Mouse (Mus musculus): ENCODE data around the gene Bmpr1b.

Bmpr1b gene

DNA sequence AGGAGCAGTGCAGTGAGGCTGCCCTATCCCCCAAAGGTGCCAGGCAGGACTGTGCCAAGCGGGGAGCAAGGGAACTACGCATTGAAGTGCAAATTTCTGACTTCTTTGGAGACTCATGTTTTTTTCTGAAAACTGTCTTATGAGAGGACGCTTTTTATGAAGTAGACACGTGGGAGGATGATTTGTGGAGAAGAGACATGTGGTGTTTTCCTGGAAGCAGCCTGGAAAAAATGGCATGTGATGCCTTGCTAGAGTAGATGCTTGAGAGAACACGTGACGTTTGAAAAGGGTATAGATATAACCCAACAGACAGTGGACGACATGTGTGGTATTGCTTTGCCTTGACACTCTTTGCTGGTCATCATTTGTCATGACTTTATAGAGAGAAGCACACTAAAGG is 319.1 kb downstream of the Bmpr1b start:
- in situ Hi-C loops (cut with MboI; ENCODE audit: unreplicated experiment in 2 of 2), result loop anchor here (25.0 kb wide), 2 partner anchors 612 to 787 kb away; no protein-coding TSS in a partner anchor

DNA sequence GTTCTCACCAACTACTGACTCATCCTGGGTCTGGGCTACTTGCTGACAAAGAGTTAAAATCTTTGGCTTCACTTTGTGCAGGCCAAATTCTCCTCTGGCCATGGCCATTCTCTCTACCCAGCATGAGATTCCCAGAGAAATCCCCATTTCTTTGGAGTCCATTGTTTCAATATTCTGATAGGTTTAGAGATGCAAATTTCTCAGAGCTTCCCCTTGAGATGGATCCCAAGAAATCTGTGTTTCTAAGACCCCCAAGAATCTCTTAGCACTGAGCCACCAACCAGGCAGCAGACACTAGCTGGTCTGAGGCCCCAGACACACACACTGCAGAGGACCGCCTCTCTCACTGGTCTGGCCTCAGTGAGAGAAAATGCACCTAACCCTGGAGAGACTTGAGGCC is 320.0 kb downstream of the Bmpr1b start:
- in situ Hi-C loops (cut with MboI; ENCODE audit: unreplicated experiment in 2 of 2), result no loop called here

DNA sequence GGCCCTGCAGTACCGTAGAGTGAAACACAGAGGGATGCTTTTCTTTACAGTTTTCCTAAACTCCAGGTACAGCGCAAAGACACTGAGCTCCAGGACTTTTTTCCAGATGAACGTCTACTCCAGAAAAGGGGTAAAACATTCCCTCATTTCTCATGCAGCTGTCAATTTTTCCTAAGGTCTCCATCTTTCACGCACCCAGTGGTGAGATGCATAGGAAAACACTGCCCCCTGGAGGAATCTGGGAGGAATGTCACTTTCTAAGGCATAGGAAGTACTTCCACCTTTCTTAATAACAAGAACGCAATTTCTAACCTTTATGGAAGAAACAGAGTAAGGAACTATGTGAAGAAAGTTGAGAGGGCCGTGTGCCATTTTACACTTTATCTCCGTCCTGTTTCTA is 330.4 kb downstream of the Bmpr1b start:
- in situ Hi-C loops (cut with MboI; ENCODE audit: unreplicated experiment in 2 of 2), result no loop called here

DNA sequence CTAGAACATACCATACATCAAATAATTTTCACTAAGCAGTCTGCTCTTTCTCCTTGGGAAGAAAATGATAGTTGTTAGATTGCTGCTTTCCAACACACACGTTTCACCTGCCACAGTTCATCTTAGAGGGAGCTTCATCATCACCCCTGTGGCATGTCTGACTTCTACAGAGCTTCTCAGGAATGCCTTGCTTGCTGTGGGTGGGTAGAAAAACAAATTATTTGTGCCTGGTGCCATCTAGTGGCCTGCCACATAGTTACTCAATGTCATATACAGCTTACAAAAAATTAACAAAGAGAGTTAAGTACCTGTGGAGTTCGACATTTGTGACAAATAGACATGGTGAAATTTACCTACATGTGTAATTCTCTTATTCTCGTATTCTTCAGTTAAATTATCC is 338.1 kb downstream of the Bmpr1b start:
- in situ Hi-C loops (cut with MboI; ENCODE audit: unreplicated experiment in 2 of 2), result no loop called here

DNA sequence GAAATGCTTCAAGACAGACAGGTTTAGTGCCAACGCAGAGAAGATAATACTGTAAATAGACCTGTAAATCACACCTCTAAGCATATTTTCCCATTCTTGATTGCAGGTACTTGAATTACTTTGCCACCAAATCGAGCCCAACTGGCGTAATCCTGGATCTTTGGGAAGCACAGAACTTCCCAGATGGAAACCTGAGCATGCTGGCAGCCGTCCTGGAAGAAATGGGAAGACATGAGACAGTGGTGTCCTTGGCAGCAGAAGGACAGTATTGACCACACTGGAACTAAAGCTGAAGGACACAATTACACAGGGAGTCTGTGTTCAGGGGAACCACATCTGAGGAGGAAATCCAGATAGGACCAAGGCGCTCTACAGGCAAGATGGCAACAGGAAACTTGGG is 340.9 kb downstream of the Bmpr1b start:
- in situ Hi-C loops (cut with MboI; ENCODE audit: unreplicated experiment in 2 of 2), result no loop called here

DNA sequence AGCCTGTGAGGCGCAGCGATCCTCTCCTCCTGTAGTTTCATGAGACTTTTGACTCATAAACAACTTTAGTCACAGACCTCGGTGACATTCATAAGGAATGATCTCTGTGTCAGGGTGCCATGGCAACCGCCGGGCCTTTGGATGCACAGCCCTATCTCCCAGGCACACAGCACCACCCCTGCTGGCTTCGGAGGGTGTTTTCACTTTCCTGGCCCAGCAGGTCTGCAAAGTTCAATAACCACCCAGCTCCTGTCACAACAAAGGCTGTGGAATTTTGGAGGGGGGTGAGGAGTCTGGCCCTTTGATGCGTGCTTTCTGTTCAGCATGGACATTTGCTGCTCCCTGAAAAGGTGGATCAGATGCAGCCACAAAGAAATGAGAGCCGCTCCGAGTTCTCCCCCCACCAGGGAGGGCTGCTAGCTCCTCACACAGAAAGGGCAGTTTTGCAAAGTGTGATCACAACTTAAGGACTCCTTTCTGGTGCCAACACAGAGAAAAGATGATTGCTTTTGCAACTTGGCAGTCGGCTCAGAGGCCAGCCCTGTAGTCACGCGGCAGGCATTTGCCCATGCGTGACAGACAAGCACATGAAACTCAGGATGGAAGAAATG is 349.8 kb downstream of the Bmpr1b start:
- in situ Hi-C loops (cut with MboI; ENCODE audit: unreplicated experiment in 2 of 2), result no loop called here

DNA sequence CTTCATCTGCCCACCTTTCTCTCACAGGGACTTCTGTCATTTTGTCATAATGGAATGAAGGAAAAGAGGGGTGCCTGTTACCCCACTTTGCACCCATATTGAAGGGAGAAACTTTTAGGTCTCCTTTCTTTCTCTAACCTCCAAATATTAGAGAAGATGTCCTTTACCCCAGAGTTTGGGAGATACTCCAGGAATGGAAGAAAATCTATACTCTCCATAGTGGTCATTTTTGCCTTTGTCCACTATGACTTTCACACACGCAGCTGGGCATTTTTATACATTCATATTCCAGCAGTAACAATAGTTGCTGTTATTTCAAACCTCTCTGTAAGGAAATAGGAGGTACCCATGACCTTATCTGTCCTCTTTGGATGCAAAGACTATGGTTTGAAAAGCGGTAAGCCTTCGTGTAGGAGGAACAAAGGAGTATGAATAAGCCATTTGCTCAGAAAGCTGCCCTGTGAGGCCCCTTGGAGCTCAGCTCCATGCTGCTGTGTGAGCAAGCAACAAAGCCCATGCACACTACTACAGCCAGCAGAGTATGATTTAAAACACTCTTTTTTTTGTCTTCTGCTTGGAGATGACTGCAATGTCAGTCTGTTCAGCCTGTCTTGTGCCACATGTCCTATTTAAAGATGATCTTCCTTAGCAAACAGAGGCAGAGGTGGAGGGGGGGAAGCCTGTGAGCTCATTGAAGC is 350.5 kb downstream of the Bmpr1b start:
- in situ Hi-C loops (cut with MboI; ENCODE audit: unreplicated experiment in 2 of 2), result no loop called here

DNA sequence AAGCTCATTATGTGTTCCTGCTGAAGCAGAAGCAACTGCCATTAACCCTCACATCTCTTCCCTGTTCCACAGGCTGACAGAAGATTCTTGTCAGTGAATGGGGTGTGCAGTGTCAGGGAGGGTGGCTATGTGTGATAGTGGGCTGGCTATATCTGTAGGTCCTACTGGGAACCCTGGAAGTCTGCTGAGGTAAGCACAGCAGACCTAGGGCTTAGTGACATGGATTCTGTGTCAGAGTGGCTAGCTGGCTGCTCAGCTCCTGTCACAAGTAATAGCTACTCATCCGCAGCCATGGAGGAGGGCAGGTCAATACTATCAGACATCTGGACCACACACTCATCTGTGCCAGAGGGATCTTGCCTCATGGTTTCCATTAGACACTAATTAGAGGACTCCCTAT is 354.4 kb downstream of the Bmpr1b start:
- in situ Hi-C loops (cut with MboI; ENCODE audit: unreplicated experiment in 2 of 2), result no loop called here

DNA sequence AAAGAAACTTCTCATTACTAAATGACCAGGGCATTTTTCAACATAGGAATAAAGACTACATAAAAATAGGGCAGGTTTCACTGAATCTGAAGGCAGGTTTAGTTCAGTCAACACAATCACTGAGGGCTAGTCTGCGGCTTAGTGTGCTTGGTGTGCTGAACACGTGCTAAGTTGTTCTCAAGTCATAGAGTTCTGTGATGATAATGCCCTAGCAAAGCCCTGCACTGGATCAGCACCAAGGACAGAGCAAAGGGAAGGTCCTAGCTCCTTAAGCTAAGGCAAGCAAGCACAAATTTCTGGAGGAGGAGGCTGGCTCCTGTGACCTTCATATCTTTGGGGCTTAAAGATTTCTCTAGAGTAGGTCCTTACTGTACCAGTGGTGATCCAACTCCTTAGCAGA is 357.9 kb downstream of the Bmpr1b start:
- in situ Hi-C loops (cut with MboI; ENCODE audit: unreplicated experiment in 2 of 2), result no loop called here

DNA sequence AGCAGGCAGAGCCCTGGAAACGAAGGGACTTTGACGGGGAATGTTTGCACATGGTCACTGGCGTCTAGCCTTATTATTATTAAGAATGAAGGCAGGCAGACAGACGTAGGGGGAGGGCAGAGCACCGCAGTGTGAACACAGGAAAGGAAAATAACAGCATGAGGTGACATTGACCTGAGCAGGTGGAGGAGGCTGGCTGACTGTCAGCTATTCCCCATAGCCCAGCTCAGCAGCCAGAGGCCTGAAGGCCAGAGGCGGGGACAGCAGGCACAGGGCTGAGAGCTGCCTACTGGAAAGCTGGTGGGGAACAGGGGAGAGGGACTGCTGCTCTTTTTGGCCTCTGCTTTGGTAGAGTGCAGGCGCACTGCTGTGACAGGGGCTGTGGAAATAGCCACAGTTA is 358.3 kb downstream of the Bmpr1b start:
- in situ Hi-C loops (cut with MboI; ENCODE audit: unreplicated experiment in 2 of 2), result no loop called here

DNA sequence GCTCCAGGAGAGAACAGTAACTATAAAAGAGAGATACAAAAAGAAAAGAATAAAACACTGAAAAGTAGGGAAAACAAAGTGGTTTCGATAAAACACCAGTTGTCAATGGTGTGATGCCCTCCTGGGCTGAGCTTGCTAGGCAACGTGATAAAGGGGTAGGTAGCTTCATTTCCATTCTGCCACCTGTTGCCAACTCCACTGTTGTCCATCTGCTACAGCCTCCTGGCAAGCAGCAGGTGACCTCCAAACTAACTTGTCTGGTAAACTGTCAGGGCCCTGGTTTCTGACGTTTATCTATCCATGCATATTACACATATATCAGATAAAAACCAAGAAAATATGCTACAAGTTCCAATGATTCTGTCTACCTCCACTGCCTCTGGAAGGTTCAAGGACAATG is 359.6 kb downstream of the Bmpr1b start:
- in situ Hi-C loops (cut with MboI; ENCODE audit: unreplicated experiment in 2 of 2), result no loop called here

DNA sequence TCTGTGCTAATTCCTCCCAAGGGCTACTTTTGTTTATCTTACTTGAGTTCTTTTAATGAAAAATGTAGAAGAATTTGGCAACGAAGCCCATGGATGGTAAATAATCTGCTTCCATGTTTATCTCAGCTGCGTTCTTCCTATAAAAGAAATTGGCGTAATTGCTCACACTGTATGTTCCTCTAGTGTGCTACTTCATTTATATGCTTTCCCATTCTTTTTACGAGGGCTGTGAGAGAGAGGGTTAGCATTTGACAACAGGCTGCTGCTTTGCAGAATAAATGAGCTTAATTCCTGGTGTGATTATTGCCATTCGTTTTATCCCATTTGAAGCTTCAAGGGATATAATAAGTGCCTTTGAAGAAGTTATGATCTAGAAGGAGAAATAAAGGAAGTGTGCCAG is 365.1 kb downstream of the Bmpr1b start:
- in situ Hi-C loops (cut with MboI; ENCODE audit: unreplicated experiment in 2 of 2), result no loop called here

DNA sequence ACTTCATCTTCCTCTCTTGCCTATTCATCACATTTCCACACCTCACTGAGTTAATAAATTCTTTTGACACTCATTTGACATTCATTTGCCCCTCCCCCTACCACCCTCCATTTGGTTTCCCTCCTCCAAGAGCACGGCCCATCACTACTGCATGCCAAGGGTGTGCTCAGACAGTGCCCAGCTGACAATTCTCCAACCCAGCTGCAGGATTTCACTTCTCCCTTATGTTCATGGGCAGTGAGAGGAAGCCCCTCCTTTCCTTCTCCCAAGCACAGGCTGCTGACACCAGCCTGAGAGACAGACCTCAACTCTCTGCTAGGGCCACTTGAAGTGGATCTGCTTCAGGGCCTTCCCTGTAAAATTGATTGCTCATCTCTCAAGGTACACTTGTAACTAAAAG is 371.4 kb downstream of the Bmpr1b start:
- in situ Hi-C loops (cut with MboI; ENCODE audit: unreplicated experiment in 2 of 2), result no loop called here

DNA sequence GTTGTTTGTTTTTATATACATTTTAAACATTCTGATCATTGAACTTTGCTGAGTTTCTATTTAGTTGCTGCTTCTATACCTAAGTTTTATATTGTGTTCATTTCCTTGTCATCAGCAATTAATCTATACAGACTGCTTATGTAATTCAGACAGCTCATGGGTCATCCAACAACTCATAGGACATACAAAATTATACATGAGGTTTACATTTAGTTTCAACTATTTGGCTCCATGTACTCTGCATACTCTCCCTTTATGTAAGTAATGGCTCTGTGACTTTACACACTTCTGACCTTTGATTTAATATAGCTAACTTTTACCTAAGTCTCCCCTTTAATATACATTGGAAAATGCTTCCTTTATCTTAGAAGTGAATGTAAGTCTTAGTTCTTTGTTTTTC is 371.9 kb downstream of the Bmpr1b start:
- in situ Hi-C loops (cut with MboI; ENCODE audit: unreplicated experiment in 2 of 2), result no loop called here

DNA sequence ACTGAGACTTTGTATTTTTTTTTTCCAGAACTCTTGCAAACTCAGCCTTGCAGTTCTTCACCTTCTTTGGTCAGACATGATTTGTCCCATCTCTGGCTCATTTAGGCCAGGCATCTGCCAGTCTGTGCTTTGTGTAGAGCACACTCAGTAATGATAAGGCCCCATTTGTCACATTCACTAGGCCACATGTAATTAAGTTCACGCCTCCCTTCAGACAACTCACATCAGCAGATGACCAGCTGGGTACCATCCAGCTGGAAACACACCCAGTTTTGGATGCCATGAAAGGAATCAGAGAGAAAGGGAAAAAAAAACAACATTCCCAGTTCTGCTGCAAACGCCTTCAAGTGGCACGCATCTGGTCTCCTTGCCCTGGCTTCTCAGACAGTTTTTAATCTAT is 374.9 kb downstream of the Bmpr1b start:
- in situ Hi-C loops (cut with MboI; ENCODE audit: unreplicated experiment in 2 of 2), result no loop called here

DNA sequence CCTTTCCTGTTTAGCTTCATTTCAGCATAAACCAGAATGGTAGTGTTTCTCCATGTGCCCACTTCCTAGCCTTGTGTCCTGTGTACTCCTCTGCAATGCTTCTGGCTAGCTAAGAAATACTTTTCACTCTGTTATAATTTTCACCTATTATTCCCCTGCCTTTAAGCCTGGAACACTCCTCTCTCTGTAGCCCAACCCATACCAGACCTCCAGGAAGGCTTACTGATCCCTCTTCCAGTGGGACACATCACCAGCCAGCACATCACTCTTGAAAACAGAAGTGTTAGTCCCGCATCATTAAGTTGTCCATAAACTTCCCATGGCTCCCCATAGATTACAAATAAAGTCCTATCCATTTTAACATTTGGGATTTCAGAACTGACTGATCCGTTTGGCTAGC is 375.5 kb downstream of the Bmpr1b start:
- in situ Hi-C loops (cut with MboI; ENCODE audit: unreplicated experiment in 2 of 2), result no loop called here

DNA sequence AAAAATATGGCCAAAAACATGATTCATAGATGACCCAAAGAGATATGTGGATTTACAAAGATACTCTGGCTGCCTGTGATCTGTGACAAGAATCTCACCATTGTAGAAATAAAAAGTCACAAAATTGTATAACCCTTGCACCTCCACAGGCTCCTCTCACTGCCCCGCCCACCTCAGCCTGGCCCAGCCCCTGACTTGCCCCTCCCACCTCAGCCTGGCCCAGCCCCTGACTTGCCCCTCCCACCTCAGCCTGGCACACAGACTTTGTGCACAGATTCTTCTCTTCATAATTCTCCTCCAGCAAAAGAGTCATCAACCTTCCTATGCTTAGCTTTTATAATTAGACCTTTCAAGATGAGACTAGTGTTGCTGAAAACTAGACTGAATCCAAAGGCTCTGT is 377.1 kb downstream of the Bmpr1b start:
- in situ Hi-C loops (cut with MboI; ENCODE audit: unreplicated experiment in 2 of 2), result no loop called here

DNA sequence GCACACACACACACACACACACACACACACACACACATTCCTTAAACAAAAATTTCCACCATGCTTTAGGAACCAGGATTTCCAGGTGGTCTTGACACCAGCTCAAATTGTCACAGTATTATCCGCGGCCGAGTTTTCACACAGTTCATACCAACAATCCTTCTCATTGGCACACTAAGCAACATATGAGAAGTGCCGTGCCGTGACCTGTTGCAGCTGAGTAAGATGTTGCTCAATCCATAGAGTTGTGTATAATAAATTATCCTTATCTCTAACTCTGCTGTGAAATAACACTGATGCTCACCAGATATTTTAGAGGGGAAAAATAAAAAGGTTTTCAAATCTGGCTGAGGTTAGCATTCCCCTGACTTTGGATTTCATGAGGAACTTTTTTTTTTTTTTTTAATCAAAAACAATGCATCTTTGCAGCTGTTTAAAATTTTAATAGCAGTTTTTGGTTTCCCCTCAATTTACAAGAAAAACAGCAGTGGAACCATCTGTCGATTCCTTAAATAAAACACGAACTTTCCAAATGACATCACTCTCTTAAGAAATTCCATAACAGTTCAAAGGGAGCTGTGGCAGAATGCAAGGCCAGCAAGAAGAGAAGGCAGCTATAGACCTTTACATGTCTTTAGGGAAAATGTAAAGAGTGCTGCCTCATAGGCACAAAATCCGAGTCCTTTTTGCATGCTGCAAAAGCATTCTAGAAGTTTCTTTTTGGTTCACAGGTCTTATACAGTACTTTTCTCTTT is 378.0 kb downstream of the Bmpr1b start:
- in situ Hi-C loops (cut with MboI; ENCODE audit: unreplicated experiment in 2 of 2), result no loop called here
